9 mouse cellular contexts compared by ENCODE assay signal in the genomic region with DNA sequence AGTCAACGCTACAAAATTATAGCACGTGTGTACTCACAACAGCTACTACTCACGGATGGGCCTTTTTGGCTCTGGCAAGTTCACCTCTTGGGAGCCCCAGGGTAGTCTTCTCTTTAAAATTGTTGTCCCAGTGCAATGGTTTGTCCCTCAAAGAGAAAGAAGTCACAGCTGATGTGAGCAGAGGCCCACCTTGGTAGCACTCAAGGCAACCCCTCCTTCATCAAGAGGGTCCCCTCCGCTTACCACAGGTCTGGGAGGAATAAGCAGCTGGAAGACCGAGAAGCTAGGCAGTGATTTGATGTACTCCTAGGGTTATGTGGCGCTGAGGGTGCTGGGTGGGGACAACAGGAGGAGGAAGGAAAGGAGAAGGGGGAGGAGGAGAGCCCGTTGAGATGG. TPM values are rescaled to one million over a fixed set of nuclear protein-coding genes. Genes with fewer than 3 reads are reported as not detected.
DNase-seq lines count a peak whose midpoint lies in the region; ATAC-seq and TF ChIP-seq lines count a peak whose summit lies in the region.
"Had no signal": no experiment of that assay in that cellular context is flagged by ENCODE, and none has a peak within 500 bp of the region (broad histone marks: within the 10 kb centered on the region; RNA-seq: fewer than 3 reads in every experiment).

No protein-coding gene starts in this region.

- no peak for DNase-seq in heart, adult 11 months
- DNase-seq in midbrain, embryonic 10.5 days (ENCODE audit: low spot score) = no peak
- no peak for DNase-seq in adrenal gland, postnatal 36 days
- no peak for DNase-seq in ovary, postnatal 36 days (ENCODE audit: low spot score)
- no peak for DNase-seq in thymus, postnatal 14 days

- no peaks in the 10 kb centered on the region for H3K9me3 ChIP-seq in heart, embryonic 13.5 days
- H3K9me3 ChIP-seq in hindbrain, embryonic 13.5 days = no peaks in the 10 kb centered on the region
- H3K9me3 ChIP-seq in midbrain, embryonic 10.5 days (replicated peaks) = no peaks in the 10 kb centered on the region

- peaks cover 31% of the 10 kb centered on the region for H3K4me1 ChIP-seq in heart, embryonic 13.5 days
- H3K4me1 ChIP-seq in bone marrow macrophage, adult 2 months (ENCODE audit: control insufficient read depth, insufficient read depth, low read length) = peaks cover 11% of the 10 kb centered on the region
- peaks cover 37% of the 10 kb centered on the region for H3K4me1 ChIP-seq in hindbrain, embryonic 13.5 days (replicated peaks)
- peaks cover 38% of the 10 kb centered on the region for H3K4me1 ChIP-seq in midbrain, embryonic 10.5 days

- H3K27me3 ChIP-seq in heart, embryonic 13.5 days (replicated peaks) = peaks cover 63% of the 10 kb centered on the region
- peaks cover 57% of the 10 kb centered on the region for H3K27me3 ChIP-seq in hindbrain, embryonic 13.5 days
- peaks cover 89% of the 10 kb centered on the region for H3K27me3 ChIP-seq in midbrain, embryonic 10.5 days (ENCODE audit: low read depth, poor library complexity, severe bottlenecking)

- H3K4me3 ChIP-seq in heart, embryonic 13.5 days = peak overlapping the region; percentile 60
- 0 out of 2 replicates have a peak overlapping the region, but pooled peaks have one; percentile 56 for H3K4me3 ChIP-seq in bone marrow macrophage, adult 2 months (ENCODE audit: insufficient read depth, low read length)
- H3K4me3 ChIP-seq in hindbrain, embryonic 13.5 days = peak overlapping the region; percentile 46
- H3K4me3 ChIP-seq in midbrain, embryonic 10.5 days = peak overlapping the region; percentile 62

- no peak overlapping the region for H3K27ac ChIP-seq in heart, embryonic 13.5 days (replicated peaks)
- no peak overlapping the region for H3K27ac ChIP-seq in bone marrow macrophage, adult 2 months (ENCODE audit: insufficient read depth, low read depth, low read length)
- no peak overlapping the region for H3K27ac ChIP-seq in hindbrain, embryonic 13.5 days
- H3K27ac ChIP-seq in midbrain, embryonic 10.5 days (replicated peaks) = peak overlapping the region; percentile 82

- peak overlapping the region; percentile 80 for H3K9ac ChIP-seq in heart, embryonic 13.5 days
- peak overlapping the region; percentile 77; the same call in 1 of the 2 replicates for H3K9ac ChIP-seq in hindbrain, embryonic 13.5 days

- peak overlapping the region; percentile 90 for H3K4me2 ChIP-seq in heart, embryonic 13.5 days
- H3K4me2 ChIP-seq in hindbrain, embryonic 13.5 days = peak overlapping the region; percentile 88

- TF ChIP-seq POLR2A in bone marrow macrophage, adult 2 months (IDR thresholded peaks at IDR 0.05; ENCODE audit: borderline replicate concordance, low read depth, low read length) = no peak

- no peak for TF ChIP-seq CTCF in bone marrow macrophage, adult 2 months (IDR thresholded peaks at IDR 0.05; ENCODE audit: low read depth, low read length)

- ATAC-seq in heart, embryonic 13.5 days (ENCODE audit: extremely low read depth, insufficient number of reproducible peaks, low FRiP score, low TSS enrichment) = no peak
- no peak for ATAC-seq in hindbrain, embryonic 13.5 days (ENCODE audit: low FRiP score)

- no peaks in the 10 kb centered on the region for H3K36me3 ChIP-seq in heart, embryonic 13.5 days
- H3K36me3 ChIP-seq in hindbrain, embryonic 13.5 days = no peaks in the 10 kb centered on the region
- no peaks in the 10 kb centered on the region for H3K36me3 ChIP-seq in midbrain, embryonic 10.5 days

- 28% methylated on average over 7 of the region's 7 CpGs for WGBS in heart, embryonic 13.5 days
- 33% methylated on average over 7 of the region's 7 CpGs for WGBS in hindbrain, embryonic 13.5 days
- 38% methylated on average over 7 of the region's 7 CpGs for WGBS in midbrain, embryonic 10.5 days

RNA-seq across cellular contexts. Expression of a gene that starts 2.8 kb away (rescaled TPM):
- polyA plus RNA-seq in heart, embryonic 13.5 days (2015; fragmentation: Nextera tagmentation; extraction: Ambion mirVana) = 1.7 and 2.1 TPM in 2 replicates
- not detected in 2 replicates for polyA plus RNA-seq in bone marrow macrophage, adult 2 months (2012; ENCODE audit: insufficient read depth, insufficient read length, missing spikeins)
- polyA plus RNA-seq in hindbrain, embryonic 13.5 days (2015; fragmentation: Nextera tagmentation; extraction: Ambion mirVana) = 1.7 and 2.4 TPM in 2 replicates
- polyA plus RNA-seq in midbrain, embryonic 10.5 days (2016; fragmentation: Nextera tagmentation; extraction: Ambion mirVana) = 3.5 and 4.0 TPM in 2 replicates
- 1 to 10 TPM in 1 of 2 experiments, under 1 TPM in 1; 0.99 to 2.8 TPM for total RNA-seq in adrenal gland, postnatal 36 days (2021)
- total RNA-seq: monocyte, adult 5-6 weeks had no signal

RNA-seq across cellular contexts. Expression of a gene that starts 7.0 kb away (rescaled TPM):
- 72.7 and 81.4 TPM in 2 replicates for polyA plus RNA-seq in heart, embryonic 13.5 days (2015; fragmentation: Nextera tagmentation; extraction: Ambion mirVana)
- polyA plus RNA-seq in bone marrow macrophage, adult 2 months (2012; ENCODE audit: insufficient read depth, insufficient read length, missing spikeins) = 7.4 and 9.3 TPM in 2 replicates
- polyA plus RNA-seq in hindbrain, embryonic 13.5 days (2015; fragmentation: Nextera tagmentation; extraction: Ambion mirVana) = 108 and 115 TPM in 2 replicates
- polyA plus RNA-seq in midbrain, embryonic 10.5 days (2016; fragmentation: Nextera tagmentation; extraction: Ambion mirVana) = 126 and 127 TPM in 2 replicates
- total RNA-seq in adrenal gland, postnatal 36 days (2021) = 10 to 100 TPM; 49.6 to 52.2 TPM

RNA-seq across cellular contexts. Expression of a gene that starts 29.5 kb away (rescaled TPM):
- 20.0 and 21.8 TPM in 2 replicates for polyA plus RNA-seq in heart, embryonic 13.5 days (2015; fragmentation: Nextera tagmentation; extraction: Ambion mirVana)
- 19.2 and 19.6 TPM in 2 replicates for polyA plus RNA-seq in bone marrow macrophage, adult 2 months (2012; ENCODE audit: insufficient read depth, insufficient read length, missing spikeins)
- polyA plus RNA-seq in hindbrain, embryonic 13.5 days (2015; fragmentation: Nextera tagmentation; extraction: Ambion mirVana) = 38.3 and 41.0 TPM in 2 replicates
- polyA plus RNA-seq in midbrain, embryonic 10.5 days (2016; fragmentation: Nextera tagmentation; extraction: Ambion mirVana) = 43.9 and 45.8 TPM in 2 replicates
- total RNA-seq in adrenal gland, postnatal 36 days (2021) = 10 to 100 TPM; 23.9 to 27.0 TPM

RNA-seq across cellular contexts. Expression of a gene that starts 34.1 kb away (rescaled TPM):
- 30.3 and 37.0 TPM in 2 replicates for polyA plus RNA-seq in heart, embryonic 13.5 days (2015; fragmentation: Nextera tagmentation; extraction: Ambion mirVana)
- 0.63 TPM in 1 of 2 replicates, not detected in the other for polyA plus RNA-seq in bone marrow macrophage, adult 2 months (2012; ENCODE audit: insufficient read depth, insufficient read length, missing spikeins)
- polyA plus RNA-seq in hindbrain, embryonic 13.5 days (2015; fragmentation: Nextera tagmentation; extraction: Ambion mirVana) = 3.0 and 3.8 TPM in 2 replicates
- 22.3 and 29.5 TPM in 2 replicates for polyA plus RNA-seq in midbrain, embryonic 10.5 days (2016; fragmentation: Nextera tagmentation; extraction: Ambion mirVana)
- 1 to 10 TPM in 1 of 2 experiments, under 1 TPM in 1; 0.46 to 2.2 TPM for total RNA-seq in adrenal gland, postnatal 36 days (2021)
- total RNA-seq: monocyte, adult 5-6 weeks had no signal
